Mouse (Mus musculus): Measurements from ENCODE around the gene Napa. TPM values are rescaled to one million over a fixed set of nuclear protein-coding genes. Genes with fewer than 3 reads are reported as not detected.

The Napa gene
- polyA plus RNA-seq, 1 experiment from 2014 or later, result 247 TPM

Other genes starting within 250 kb of the Napa start
- gene Crx, start 218.5 kb upstream of the Napa start, polyA plus RNA-seq (2015; fragmentation: Nextera tagmentation; extraction: Ambion mirVana), result not detected in 2 replicates
- not detected in 2 replicates for gene Crxos, start 215.8 kb upstream of the Napa start, polyA plus RNA-seq (2015; fragmentation: Nextera tagmentation; extraction: Ambion mirVana)
- gene Selenow, start 176.1 kb upstream of the Napa start, polyA plus RNA-seq (2015; fragmentation: Nextera tagmentation; extraction: Ambion mirVana), result 1,338 and 1,452 TPM in 2 replicates
- 128 and 148 TPM in 2 replicates for gene Nop53, start 152.4 kb upstream of the Napa start, polyA plus RNA-seq (2015; fragmentation: Nextera tagmentation; extraction: Ambion mirVana)
- gene Ehd2, start 130.9 kb upstream of the Napa start, polyA plus RNA-seq (2015; fragmentation: Nextera tagmentation; extraction: Ambion mirVana), result 9.3 and 12.6 TPM in 2 replicates
- 8.4 and 9.2 TPM in 2 replicates for gene Bicra, start 50.5 kb upstream of the Napa start, polyA plus RNA-seq (2015; fragmentation: Nextera tagmentation; extraction: Ambion mirVana)
- 0.04 and 0.10 TPM in 2 replicates for gene Zfp541, start 36.6 kb upstream of the Napa start, polyA plus RNA-seq (2015; fragmentation: Nextera tagmentation; extraction: Ambion mirVana)
- 37.9 and 41.4 TPM in 2 replicates for gene Kptn, start 21.4 kb downstream of the Napa start, polyA plus RNA-seq (2015; fragmentation: Nextera tagmentation; extraction: Ambion mirVana)
- gene Slc8a2, start 31.4 kb downstream of the Napa start, polyA plus RNA-seq (2015; fragmentation: Nextera tagmentation; extraction: Ambion mirVana), result 1.1 and 1.4 TPM in 2 replicates
- gene Meis3, start 76.6 kb downstream of the Napa start, polyA plus RNA-seq (2015; fragmentation: Nextera tagmentation; extraction: Ambion mirVana), result 139 and 161 TPM in 2 replicates
- 11.3 and 13.2 TPM in 2 replicates for gene Dhx34, start 123.6 kb downstream of the Napa start, polyA plus RNA-seq (2015; fragmentation: Nextera tagmentation; extraction: Ambion mirVana)
- gene C5ar2, start 145.7 kb downstream of the Napa start, polyA plus RNA-seq (2015; fragmentation: Nextera tagmentation; extraction: Ambion mirVana), result 0.15 TPM in 1 of 2 replicates, not detected in the other
- 2.3 and 2.8 TPM in 2 replicates for gene C5ar1, start 161.1 kb downstream of the Napa start, polyA plus RNA-seq (2015; fragmentation: Nextera tagmentation; extraction: Ambion mirVana)
- gene Inafm1, start 175.2 kb downstream of the Napa start, polyA plus RNA-seq (2015; fragmentation: Nextera tagmentation; extraction: Ambion mirVana), result 30.0 and 39.3 TPM in 2 replicates
- gene Ccdc9, start 188.3 kb downstream of the Napa start, polyA plus RNA-seq (2015; fragmentation: Nextera tagmentation; extraction: Ambion mirVana), result 31.2 and 35.4 TPM in 2 replicates
- gene Bbc3, start 209.9 kb downstream of the Napa start, polyA plus RNA-seq (2015; fragmentation: Nextera tagmentation; extraction: Ambion mirVana), result 22.4 and 22.8 TPM in 2 replicates